Mouse (Mus musculus) limb, embryonic 14.5 days (tissue): ENCODE results near the gene Baiap2l2. TPM values are rescaled to one million over a fixed set of nuclear protein-coding genes. Genes with fewer than 3 reads are reported as not detected.
A peak's percentile ranks its signal among the peaks of the same experiment; 100 is the strongest.

Experiments
- ATAC-seq: fragments of 200-750 bp; cut with Nextera tagmentation; 2 replicates; pipeline ENCODE4 v1.8.0; 2017; ENCODE audit warnings: low read depth, moderate number of reproducible peaks, moderate TSS enrichment; ENCODE audit not compliant: low FRiP score
- DNase-seq: peaks from one replicate; pipeline ENCODE4 v3.0.0-alpha.2; 2015; ENCODE audit warnings: low spot score
- H3K27ac ChIP-seq: fragments of 300-500 bp; sonication (generic); replicated peaks from 2 replicates; pipeline ENCODE4 v1.5.1; 2014; ENCODE audit warnings: low read depth, mild to moderate bottlenecking, low read length, moderate library complexity, mixed read lengths
- H3K27me3 ChIP-seq: fragments of 300-500 bp; sonication (generic); 2 replicates; pipeline ENCODE4 v1.6.1; 2014; ENCODE audit warnings: low read length, mixed read lengths; ENCODE audit not compliant: control insufficient read depth, insufficient read depth
- H3K36me3 ChIP-seq: fragments of 300-500 bp; sonication (generic); 2 replicates; pipeline ENCODE4 v1.6.1; 2014; ENCODE audit warnings: mild to moderate bottlenecking, low read length, moderate library complexity, mixed read lengths; ENCODE audit not compliant: control insufficient read depth, insufficient read depth
- H3K4me1 ChIP-seq: fragments of 300-500 bp; sonication (generic); 2 replicates; pipeline ENCODE4 v1.6.1; 2014; ENCODE audit warnings: antibody characterized with exemption, low read length, mixed read lengths; ENCODE audit not compliant: control insufficient read depth, insufficient read depth
- H3K4me2 ChIP-seq: fragments of 300-500 bp; sonication (generic); replicated peaks from 2 replicates; pipeline ENCODE4 v1.6.1; 2014; ENCODE audit warnings: low read depth, mild to moderate bottlenecking, low read length, moderate library complexity; ENCODE audit not compliant: severe bottlenecking
- H3K4me3 ChIP-seq: fragments of 300-500 bp; sonication (generic); replicated peaks from 2 replicates; pipeline ENCODE4 v1.5.1; 2014; ENCODE audit warnings: low read length
- H3K9ac ChIP-seq: fragments of 300-500 bp; sonication (generic); 2 replicates; pipeline ENCODE4 v1.6.1; 2014; ENCODE audit warnings: mild to moderate bottlenecking, low read depth, low read length, moderate library complexity; ENCODE audit not compliant: severe bottlenecking
- H3K9me3 ChIP-seq: fragments of 300-500 bp; sonication (generic); 2 replicates; pipeline ENCODE4 v1.6.1; 2016; ENCODE audit warnings: low read length; ENCODE audit not compliant: control insufficient read depth
- POLR2A ChIP-seq: fragments of 200-500 bp; IDR thresholded peaks from 2 replicates; pipeline ENCODE4 v1.8.0; 2012; ENCODE audit warnings: inconsistent platforms, mild to moderate bottlenecking, moderate library complexity, borderline replicate concordance; ENCODE audit not compliant: insufficient read depth, insufficient read length; ENCODE audit errors: extremely low read depth
- WGBS: fragments of 180-500 bp; shearing (Covaris S2); extraction: QIAGEN DNeasy Blood & Tissue Kit; methylation state at CpG from one replicate; pipeline ENCODE4 v1.1.7; 2014; 5-methylcytosine and 5-hydroxymethylcytosine counted together
- polyA plus RNA-seq, 2 experiments: library from polyadenylated mRNA; depleted of rRNA in 1 of 2; stranded (reverse) in 1 of 2; unstranded in 1 of 2; fragments of >200 nt; fragmentation: Nextera tagmentation in 1 of 2; extraction: Ambion mirVana in 1 of 2; gene quantifications; 2 replicates each; pipeline versions ENCODE4 v1.2.1 to v1.2.3; 2012 to 2014

Baiap2l2 gene
- polyA plus RNA-seq, 2 experiments: 8.5 to 11.7 TPM

- 63% methylated on average over 2 of the region's 2 CpGs for WGBS
- no peak for TF ChIP-seq POLR2A
- no peaks in the 10 kb centered on the region for H3K9me3 ChIP-seq
- no peak overlapping the region for H3K27ac ChIP-seq
- no peak overlapping the region for H3K4me2 ChIP-seq
- H3K9ac ChIP-seq: no peak overlapping the region
- no peak for ATAC-seq
- H3K4me3 ChIP-seq: no peak overlapping the region
- peaks cover 37% of the 10 kb centered on the region for H3K27me3 ChIP-seq
- H3K36me3 ChIP-seq: peaks cover 44% of the 10 kb centered on the region
- H3K4me1 ChIP-seq: peaks cover 10% of the 10 kb centered on the region
- DNase-seq: no peak
Observed at GRCm38 (mm10) chr15:79250236-79250635, 35.1 kb downstream of the Baiap2l2 start.

GRCm38 (mm10) chr15:79245321-79245720 lies 40.0 kb downstream of the Baiap2l2 start:
- no peak for DNase-seq
- Histone ChIP-seq H3K27me3 (no peaks in the 10 kb centered on the region), H3K4me3 (no peak overlapping the region), H3K4me2 (no peak overlapping the region), H3K9me3 (no peaks in the 10 kb centered on the region), H3K36me3 (peaks cover 78% of the 10 kb centered on the region), H3K27ac (no peak overlapping the region), H3K4me1 (no peaks in the 10 kb centered on the region), H3K9ac (no peak overlapping the region)
- 79% methylated on average over 3 of the region's 3 CpGs for WGBS
- no peak for TF ChIP-seq POLR2A
- ATAC-seq: no peak

GRCm38 (mm10) chr15:79244071-79244893 lies 41.1 kb downstream of the Baiap2l2 start:
- H3K9me3 ChIP-seq: no peaks in the 10 kb centered on the region
- DNase-seq (no peak), ATAC-seq (no peak)
- H3K4me1 ChIP-seq: no peaks in the 10 kb centered on the region
- no peak overlapping the region for H3K4me3 ChIP-seq
- no peaks in the 10 kb centered on the region for H3K27me3 ChIP-seq
- peaks cover 84% of the 10 kb centered on the region for H3K36me3 ChIP-seq
- WGBS: 73% methylated on average over 7 of the region's 7 CpGs
- no peak overlapping the region for H3K9ac ChIP-seq
- no peak for TF ChIP-seq POLR2A
- H3K4me2 ChIP-seq: no peak overlapping the region
- no peak overlapping the region for H3K27ac ChIP-seq

GRCm38 (mm10) chr15:79243234-79244042 lies 41.9 kb downstream of the Baiap2l2 start:
- H3K4me2 ChIP-seq: peak overlapping the region; percentile 18
- TF ChIP-seq POLR2A: peak; percentile 46; the same call in 1 of the 2 replicates
- peaks cover 80% of the 10 kb centered on the region for H3K36me3 ChIP-seq
- H3K9me3 ChIP-seq: no peaks in the 10 kb centered on the region
- H3K27ac ChIP-seq: no peak overlapping the region
- ATAC-seq (peak; percentile 95), DNase-seq (peak; percentile 92)
- 9% methylated on average over 10 of the region's 10 CpGs for WGBS
- H3K27me3 ChIP-seq: no peaks in the 10 kb centered on the region
- no peaks in the 10 kb centered on the region for H3K4me1 ChIP-seq
- H3K9ac ChIP-seq: no peak overlapping the region
- H3K4me3 ChIP-seq: no peak overlapping the region

GRCm38 (mm10) chr15:79242574-79243233 lies 42.6 kb downstream of the Baiap2l2 start:
- ATAC-seq: peak; percentile 27
- no peak overlapping the region for H3K4me2 ChIP-seq
- no peak overlapping the region for H3K4me3 ChIP-seq
- no peak for DNase-seq
- H3K27ac ChIP-seq: no peak overlapping the region
- no peaks in the 10 kb centered on the region for H3K9me3 ChIP-seq
- H3K9ac ChIP-seq: no peak overlapping the region
- H3K4me1 ChIP-seq: no peaks in the 10 kb centered on the region
- TF ChIP-seq POLR2A: no peak
- peaks cover 79% of the 10 kb centered on the region for H3K36me3 ChIP-seq
- WGBS: 71% methylated on average over 13 of the region's 13 CpGs
- no peaks in the 10 kb centered on the region for H3K27me3 ChIP-seq
